Mouse (Mus musculus): ENCODE measurements around the gene Fam173b.

DNA sequence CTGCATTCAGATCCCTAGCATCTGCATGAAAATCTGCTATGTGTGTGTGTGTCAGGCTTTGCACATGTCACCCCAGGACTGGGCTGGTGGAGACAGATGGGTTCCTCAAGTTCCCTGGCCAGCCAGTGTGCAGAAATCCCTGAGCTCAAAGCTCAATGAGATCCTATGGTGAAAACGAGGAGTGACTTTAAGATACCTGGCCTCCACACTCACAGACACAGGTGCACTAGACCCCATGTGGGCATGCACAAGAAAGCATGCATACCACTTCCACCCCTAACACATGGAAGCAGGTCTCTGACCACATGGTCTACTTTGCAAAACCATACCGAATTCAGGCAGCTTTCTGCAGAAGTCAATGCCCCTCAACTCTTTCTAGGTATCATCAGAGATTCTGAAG lies 13.9 kb upstream of the Fam173b start:
- TF ChIP-seq CTCF (conservative IDR thresholded peaks at IDR 0.05; ENCODE audit: insufficient read depth, insufficient read length, low read depth, low read length) (no peak), POLR2A (IDR thresholded peaks at IDR 0.05; ENCODE audit: low read depth, low read length) (no peak)
